Mouse (Mus musculus): ENCODE measurements at regions not wholly inside any gene's neighbourhood (a gene's known extent, or its start where the extent isn't known, plus 50 kb on each side); places are given as distances from the start of the nearest gene placed in this dataset.

DNA sequence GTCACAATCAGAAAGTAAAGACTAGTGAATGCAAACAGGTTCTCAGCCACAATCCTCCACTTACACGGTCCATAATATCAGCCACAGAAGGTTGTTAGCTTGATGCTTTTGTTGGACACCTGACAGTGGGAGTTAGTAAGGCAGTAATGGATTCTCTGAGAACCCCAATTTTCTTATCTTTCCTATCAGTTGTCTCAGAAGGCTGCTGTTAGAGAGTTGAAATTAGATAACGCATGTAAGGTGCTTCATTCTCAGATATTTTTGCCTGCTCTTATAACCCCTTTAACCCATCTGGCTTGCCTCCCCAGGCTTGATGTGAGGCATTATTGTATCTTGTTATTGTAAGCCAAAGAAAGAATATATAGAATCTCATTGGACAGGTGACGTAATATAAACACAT is 63.0 kb upstream of the Ube2e3 start:
- ATAC-seq, result no peak

DNA sequence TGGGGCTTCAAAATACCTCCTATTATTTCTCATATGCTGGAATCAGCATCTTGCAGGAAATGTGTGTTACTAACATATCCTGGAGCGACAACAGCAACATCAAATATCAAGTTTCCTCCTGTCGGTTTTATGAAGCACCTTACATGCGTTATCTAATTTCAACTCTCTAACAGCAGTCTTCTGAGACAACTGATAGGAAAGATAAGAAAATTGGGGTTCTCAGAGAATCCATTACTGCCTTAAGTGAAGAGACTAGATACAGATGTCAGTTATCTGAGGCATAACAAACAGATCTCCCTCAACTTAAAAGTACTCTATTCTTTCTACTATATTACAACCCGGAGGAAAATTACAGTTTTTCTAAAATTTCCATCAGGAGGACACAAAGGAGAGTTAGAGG is 64.4 kb upstream of the Ube2e3 start:
- no peak for ATAC-seq

DNA sequence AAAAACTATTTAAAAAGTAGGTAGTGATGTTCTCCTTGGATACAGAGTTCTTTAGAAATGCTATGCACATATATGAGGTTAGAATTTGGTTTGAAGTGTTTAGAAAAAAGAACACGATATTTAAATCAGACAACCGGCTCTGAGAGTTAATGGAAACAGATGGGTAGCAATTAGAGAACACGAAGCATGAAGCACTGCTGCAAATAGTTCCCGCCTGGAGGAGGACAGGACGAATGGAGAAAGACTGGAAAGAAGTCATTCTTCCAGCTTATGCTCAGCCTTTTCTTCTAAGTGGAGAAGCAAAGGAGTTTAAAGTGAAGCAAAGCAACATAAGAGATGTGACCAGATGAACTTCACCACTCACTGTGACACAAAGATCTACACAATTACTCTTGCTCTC is 72.5 kb upstream of the Ube2e3 start:
- no peak for ATAC-seq

DNA sequence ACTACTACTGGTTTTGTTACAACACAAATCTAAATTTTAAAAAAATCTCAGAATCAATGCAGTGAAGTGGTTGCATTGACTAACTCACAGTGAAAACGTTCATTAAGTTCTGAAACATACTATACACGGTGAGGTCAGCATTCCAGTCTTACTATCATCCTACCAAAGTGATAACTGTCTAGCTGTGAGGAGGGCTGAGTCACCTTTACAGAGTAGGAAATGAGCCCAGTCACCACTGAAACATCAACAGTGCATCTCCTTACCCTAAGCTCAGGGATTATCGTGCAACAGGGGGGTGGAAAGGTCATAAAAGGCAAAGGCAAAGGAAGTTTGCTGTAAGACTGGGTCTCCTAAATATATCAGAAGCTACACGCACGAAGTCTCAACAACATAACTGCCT is 73.2 kb upstream of the Ube2e3 start:
- ATAC-seq, result no peak

DNA sequence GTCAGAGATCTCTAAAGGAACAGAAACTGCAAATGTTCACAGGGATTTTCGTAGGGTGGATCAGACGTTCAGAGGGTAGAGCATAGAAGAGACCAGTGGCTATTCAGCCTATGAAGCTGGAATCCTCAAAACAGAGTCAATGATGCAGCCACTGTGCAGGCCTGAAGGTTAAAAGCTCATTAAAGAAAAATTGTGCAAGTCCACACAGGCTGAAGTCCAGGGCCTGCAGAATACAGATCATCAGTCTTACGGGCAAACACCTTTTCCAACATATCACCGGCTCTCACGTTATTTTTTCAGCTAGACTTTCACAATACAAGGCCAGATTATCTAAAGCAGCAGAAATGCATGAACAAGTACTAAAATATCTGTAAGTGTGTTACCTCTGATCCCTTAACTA is 78.8 kb upstream of the Ube2e3 start:
- ATAC-seq, result no peak

DNA sequence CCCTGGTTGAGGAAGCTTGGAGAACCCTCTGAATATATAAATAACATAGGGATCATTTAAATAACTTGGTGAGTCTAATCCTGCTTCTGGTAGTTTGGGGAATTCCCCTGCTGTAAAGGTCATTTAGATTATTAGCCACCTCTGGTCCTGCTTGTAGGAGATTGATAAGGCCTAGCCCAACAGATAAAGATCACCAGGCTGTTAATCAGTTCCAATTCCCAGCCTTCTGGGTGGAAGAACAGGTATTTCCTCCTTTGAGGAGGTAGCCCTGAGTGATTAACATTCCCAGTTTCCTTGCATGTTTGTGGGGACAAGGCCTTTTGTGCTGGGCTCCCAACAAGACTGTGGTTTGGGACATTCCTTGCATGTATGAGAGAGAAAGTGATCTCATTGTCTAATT is 79.7 kb upstream of the Ube2e3 start:
- no peak for ATAC-seq

DNA sequence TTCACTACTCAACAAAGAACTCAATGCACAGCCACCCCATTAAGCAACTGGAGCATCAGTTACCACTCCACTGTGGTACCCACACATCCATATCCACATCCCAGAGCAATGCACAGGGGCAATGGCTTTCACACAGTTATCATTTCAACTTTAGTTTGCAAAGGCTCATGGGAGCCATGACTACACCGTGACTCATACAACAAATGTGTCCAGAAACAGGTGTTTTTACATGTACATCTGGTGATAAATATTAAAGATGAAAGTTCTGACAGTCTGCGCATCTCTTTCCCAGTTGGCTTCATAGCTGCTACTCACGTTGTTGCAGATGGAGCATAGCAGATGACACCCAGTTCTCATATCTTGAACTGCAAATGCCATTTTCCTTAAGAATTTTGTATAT is 88.0 kb upstream of the Ube2e3 start:
- ATAC-seq, result no peak

DNA sequence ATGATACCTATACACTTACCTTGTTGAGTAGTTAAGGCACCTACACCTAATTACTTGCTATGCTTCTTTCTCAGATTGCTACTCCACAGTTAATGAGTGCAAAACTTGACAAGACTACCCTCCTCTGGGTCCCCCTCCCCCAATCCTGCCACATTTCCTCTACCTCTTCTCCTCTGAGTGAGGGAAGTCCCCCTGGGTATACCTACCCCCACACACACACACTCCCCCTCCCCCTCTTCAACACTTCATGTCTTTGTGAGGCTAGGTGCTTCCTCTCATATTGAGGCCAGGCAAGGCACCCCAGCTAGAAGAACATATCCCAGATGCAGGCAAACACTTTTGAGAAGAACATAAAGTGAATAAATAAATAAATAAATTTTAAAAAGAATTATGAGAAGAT is 90.3 kb upstream of the Ube2e3 start:
- ATAC-seq, result no peak

DNA sequence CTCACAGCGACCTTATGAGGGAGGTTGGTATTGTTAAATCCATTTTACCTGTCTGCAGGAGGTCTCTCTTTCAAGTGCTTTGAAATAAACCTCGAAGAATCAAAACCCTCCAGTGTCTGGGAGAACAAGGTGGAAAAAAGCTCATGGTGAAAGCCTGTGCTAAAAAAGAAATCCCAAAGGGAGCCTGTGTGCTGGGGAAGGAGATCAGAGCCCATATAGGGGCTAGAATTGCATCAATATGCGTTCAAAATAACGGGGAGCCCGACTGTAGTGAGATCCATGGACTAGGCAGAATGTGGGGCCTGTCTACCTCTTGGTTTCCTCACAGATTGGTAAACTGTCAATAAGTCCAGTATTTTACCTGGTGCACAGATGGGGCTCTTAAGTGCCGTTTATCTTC is 113.6 kb upstream of the Ube2e3 start:
- ATAC-seq, result no peak

DNA sequence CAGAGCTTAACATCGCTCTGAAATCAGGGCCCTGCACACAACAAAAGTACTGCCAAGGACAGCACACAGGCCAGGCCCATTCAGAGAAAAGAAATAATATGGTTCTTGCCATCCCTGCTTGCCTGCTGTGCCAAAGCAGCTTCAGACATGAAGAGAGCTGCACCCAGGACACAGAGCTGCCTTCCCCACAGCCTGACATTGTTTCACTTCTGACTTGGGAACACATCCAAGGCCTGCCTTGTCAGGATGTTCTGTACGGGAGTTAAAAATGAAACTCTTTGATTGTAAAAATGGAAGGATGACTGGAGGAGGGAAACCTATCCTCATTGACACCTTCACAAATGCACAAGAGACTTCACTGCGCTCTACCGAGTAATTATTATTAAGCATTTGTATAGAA is 114.0 kb upstream of the Ube2e3 start:
- ATAC-seq, result no peak

DNA sequence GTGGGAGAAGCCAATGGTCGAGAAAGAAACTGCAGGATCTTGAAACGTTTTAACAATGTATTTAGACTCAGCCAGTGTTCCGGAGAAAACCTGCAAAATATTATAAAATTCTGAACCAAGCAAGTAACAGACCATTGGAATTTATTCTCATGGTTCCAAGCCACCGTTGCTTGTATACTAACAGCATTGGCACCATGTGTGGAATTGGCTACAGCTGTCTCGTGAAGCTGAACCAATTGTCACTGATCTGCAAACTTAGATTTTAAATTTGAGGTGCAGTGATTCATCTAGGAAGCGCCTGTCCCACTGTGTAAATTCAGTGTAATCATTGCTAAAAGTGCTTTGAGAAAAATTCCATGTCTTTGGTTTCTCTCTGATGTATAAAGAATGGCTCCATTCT is 137.8 kb upstream of the Ube2e3 start:
- ATAC-seq, result no peak

DNA sequence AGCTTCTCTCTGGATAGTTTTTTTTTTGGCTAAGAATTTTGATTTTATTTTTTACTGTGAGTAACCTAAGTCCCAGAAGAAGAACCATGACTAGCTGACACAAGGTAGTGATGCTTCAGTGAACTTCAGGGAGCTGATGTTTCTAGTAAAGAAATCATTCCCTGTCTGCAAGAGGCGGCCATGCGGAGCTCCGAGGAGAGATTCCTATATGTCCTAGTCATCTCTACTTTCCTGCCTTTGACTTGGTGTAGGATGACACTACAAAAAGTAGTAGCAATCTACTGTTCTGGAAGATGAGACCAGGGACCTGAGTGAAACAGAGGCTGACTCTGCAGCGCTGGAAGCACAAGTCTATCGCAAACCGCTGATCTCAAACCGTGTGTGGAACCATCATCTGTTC is 141.9 kb upstream of the Ube2e3 start:
- ATAC-seq, result no peak

DNA sequence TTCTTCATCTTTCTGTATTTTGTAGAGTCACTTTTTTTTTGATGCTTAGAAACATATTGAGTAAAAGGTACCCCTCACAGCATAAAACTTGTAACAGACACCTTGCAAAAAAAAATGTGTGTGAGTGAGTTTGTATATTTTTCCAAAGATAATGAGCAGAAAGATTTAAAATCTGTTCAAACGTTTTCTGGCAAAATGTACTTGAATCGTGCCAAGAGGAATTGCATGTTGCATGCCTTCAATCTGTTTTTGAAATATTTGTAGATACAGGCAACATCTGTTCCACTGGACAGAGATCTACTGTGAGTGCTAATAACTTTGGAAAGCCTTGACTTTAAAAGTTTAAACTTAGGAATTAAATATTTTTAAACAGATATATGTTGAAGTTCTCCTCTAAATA is 143.5 kb upstream of the Ube2e3 start:
- ATAC-seq, result no peak

DNA sequence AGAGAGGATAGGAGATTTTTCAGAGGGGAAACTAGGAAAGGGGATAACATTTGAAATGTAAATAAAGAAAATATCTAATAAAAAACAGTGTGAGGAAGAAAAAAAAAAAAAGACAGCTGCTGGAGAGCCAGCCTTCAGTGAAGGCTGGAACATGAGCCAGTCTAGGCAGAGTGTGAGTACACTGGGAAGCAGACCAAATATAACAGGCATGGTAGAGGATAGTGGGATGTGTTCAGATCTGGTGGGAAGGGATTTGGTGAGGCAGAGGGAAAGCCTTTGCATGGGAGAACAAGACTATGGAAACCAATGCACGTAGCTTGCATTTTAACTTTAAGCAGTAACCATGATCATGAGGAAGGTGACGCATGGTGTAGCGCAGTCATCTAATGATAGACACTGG is 144.5 kb upstream of the Ube2e3 start:
- ATAC-seq, result no peak

DNA sequence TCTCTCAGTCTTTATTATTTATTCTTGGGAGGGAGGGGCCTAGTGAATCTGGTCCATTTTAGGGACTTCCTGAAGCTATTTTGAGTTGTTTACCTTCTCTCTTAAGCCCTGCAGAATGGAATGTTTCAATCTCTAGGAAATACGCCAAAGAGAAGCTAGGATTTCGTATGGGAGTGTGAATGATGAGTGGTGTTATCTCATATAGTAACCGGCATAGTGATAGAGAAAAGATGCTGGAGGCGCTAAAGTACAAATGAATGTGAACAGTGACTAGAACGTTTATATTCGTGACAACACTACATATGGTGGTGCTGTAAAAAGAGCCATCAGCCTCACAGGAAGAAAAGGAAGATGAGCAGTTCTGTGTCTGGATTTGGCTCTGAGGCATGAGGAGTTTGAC is 145.2 kb upstream of the Ube2e3 start:
- no peak for ATAC-seq

DNA sequence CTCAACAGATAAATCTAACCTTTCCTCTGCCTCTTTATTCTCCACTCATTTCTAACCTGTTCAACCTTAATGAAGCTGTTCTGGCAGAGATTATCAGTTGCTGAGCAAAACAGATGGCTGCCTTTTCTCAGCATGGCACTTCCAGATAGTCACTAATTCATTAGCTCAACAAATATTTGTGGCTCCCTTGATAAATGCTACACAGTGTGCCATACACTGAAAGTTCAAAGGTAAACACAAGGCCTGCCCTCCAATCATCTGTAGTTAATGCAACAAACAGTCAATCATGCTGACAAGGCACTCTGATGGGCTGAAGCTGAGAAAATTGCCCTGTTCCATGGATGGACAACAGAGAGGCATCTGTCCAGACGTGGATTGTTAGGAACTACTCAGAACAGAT is 149.4 kb upstream of the Ube2e3 start:
- no peak for ATAC-seq

DNA sequence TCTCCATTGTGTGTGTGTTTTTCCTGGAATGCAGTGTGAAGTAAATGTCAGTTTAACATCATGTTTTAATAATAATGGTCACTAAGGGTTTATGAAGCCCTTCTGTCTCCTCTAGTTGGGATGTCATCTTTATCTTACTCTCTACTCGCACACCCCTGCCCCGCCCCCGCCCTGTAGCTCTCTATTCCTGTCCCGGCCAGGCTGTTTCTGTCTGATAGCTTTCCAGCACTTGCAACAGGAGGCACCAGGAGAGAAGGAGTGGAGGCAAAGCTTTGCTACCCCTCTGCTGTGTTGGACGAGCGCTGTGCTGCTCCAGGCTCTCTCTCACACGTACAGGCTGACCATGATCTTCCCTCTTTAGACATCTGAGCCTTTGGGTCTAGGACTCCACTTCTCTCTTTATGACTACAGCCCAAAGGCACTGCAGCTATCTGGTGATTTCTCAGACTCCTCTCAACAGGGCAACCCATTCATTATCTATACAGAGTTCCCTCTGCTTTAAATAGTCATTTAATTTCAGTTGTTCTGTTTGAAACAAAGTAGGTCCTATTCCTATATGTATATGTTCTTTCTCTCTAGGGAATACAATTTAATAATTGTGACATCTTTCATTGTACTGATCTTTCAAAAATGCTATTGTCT is 151.6 kb upstream of the Ube2e3 start:
- no peak for ATAC-seq

DNA sequence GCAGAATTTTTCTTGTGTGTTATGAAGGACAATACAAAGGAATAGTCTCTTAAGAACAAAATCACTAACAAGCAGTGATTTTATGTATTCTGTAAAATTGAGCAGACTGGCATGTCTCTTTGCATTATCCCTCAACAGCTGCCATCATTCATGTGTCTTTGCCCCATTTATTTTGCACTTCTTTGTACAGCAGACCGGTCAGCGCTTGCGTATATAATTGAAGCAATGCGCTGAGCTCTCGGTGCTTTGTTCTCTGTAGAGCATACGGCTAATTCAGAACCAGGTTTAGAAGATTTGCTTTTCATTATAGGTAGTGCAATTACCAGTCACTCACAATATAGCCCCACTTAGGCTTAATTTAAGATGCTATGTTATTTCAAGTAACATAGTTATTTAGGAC is 173.1 kb upstream of the Ube2e3 start:
- no peak for ATAC-seq

DNA sequence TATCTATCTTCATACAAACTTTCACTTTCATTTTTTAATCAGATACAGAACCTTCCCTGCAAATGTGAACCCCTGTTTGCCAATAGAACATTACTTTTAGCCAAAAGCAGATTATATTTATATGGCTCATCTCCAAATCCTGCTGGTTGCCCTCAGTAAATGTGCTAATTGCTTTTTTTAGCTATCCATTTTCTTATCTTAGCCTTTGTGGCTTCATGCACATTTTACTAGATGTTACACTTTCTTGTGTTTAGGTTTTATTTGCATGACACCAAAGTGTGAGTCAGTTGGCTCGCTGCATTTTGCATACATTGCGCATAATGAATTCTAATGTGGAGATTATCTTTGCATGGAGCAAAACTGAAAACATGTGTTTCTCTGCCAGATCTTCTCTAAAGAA is 211.3 kb upstream of the Ube2e3 start:
- no peak for ATAC-seq

DNA sequence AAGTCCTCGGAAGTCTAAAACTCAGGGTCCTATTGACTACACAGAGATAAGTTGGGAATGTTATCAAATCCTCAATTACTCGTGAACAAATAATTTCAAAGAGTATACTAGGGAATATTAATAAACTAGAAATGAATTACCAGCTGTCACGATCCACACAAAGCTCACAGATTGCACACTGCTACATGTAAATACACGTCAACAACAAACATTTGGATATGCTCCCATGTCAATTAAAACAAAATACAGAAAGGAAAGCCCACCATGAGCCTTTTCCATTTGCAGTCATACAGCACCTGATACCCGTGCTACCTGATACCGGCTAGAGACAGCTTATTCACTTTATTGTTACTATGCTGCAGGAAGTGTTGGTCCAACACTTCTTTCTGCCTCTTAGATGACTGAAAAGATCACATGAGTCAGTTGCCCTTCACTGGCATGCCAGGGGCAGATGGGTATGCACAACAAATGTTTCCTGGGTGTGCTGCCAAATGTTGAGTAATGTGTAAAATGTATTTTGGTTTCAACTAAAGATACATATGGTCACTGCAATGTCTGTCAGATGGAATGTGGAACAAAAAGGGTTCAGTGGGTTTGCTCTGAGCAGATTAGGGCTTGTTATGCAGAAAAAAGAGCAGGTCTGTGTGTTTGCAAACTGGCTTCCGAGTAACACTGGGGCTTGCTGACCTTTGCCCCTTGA is 212.6 kb upstream of the Ube2e3 start:
- ATAC-seq, result no peak

DNA sequence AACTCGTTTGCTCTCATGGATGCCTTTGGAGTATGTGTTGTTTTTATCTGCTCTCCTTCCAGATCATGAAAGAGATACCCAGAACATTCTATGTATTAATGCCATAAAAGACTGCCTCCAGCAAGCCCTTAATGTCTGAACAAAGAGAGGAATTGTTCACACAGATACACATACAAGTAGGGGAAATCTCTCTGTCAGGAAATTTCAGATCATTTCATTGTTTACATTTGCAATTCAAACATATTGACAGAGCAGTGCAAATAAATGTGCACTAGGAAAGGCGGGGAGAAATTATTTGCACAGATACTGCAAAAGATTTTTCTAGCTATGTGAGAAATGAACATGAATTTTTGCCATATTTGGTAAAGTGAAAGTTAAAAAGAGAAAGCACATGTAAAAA is 216.4 kb upstream of the Ube2e3 start:
- no peak for ATAC-seq

DNA sequence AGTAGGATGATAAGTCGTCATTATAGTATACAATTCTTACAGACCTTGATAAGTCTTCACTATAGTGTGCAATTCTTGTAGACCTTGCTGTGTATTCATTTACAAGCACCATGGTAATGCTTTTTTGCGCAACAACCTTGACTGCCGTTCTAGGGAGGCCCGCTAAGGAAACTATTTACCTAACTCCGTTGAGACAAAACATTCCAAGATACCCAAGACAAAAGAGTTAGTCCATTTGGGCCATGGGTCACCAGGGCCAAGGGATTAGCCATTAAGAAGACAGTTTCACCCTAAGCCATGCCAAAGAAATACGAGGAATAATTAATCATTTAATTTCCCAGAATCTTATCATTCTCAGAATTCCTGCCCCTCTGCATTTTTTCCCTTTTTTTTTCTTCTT is 227.6 kb upstream of the Ube2e3 start:
- ATAC-seq, result no peak

DNA sequence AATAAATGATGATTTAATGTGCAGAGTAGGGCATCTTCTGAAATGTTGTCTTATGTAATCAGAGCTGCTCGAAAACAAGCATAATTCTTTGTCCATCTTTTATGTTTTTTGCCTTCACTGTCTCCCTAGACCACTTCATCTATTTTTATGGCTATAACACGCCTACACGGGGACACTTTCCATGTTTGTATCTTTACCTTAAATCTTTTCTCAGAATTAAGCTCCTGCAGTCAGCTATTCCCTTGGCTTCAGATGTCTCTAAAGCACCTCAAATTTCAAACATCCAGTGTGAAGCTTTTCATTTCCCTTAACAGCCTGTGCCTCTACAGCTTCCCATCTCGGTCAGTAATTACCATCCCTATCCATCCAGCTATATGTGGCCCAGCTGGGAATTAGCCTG is 242.7 kb upstream of the Ube2e3 start:
- no peak for ATAC-seq

DNA sequence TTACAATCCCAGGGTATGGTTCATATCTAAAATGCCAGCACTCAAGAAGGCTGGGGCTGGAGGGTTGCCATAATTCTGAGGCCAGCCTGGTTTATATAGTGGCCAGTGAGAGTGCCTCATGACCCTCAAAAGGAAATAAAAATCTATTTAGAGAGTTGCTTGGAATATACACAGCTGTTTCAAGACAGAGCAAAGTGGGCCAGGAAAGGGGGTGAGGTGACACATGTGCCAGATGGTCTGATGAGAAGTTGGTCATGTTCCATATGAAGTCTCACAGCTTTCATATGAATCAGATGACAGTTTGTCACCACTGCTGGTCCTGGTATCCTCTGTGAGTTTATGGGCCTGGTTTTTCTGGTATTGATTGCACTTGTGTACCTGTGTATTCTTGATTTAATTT is 261.5 kb upstream of the Ube2e3 start:
- ATAC-seq, result no peak

DNA sequence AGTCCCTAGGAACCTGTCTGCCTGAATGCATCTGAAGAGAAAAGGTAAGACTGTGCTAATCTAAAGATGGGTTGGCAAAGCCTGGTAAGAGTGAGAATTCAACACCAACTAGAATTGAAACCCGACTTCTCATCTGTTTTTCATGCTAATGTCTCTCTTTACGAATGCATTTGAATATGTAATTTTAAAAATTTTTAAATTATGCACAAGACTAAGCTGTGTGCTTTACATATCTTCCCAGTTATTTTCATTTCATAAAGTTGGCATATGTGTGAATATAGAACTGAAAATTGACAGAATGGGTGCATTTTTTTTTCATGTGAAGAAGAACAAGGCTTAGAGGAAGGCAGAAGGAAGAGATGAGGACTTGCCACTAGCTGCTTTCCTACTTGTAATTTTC is 267.2 kb upstream of the Ube2e3 start:
- no peak for ATAC-seq

All from CD4-positive, CD25-positive, alpha-beta regulatory T cell, adult 4 months (primary cell).